Mouse (Mus musculus) Patski (cell line): ENCODE results near the gene Paqr7. TPM values are rescaled to one million over a fixed set of nuclear protein-coding genes. Genes with fewer than 3 reads are reported as not detected.

Experiments
- ATAC-seq: fragments of 100-300 bp; one replicate; pipeline ENCODE4 v1.8.0; 2021
- CTCF ChIA-PET: fragments of 350-600 bp; sonication (Branson Sonifier 250); formaldehyde crosslinking; loops from one replicate; lab custom pipeline; 2022; ENCODE audit warnings: inconsistent platforms; lab: Charles Lee
- POLR2A ChIA-PET: fragments of 350-600 bp; sonication (Branson Sonifier 250); formaldehyde crosslinking; loops from one replicate; lab custom pipeline; 2022; ENCODE audit warnings: antibody characterized with exemption, inconsistent platforms; lab: Charles Lee
- DNase-seq: peaks from one replicate; pipeline ENCODE4 v3.0.0-alpha.2; 2011; ENCODE audit warnings: low read depth, low spot score
- H3K27me3 ChIP-seq: fragments of 371-371 bp; one replicate; pipeline ENCODE4 v1.5.1; 2021
- CTCF ChIP-seq: fragments of 100-300 bp; IDR thresholded peaks from one replicate; pipeline ENCODE4 v1.5.1; 2021
- in situ Hi-C: fragments of 300-500 bp; cut with MboI; formaldehyde crosslinking; loops from 3 replicates; pipeline ENCODE4 v1.11.1; 2018; ENCODE audit warnings: low pct_unique_long_range_greater_than_20kb, mixed read lengths
- polyA plus RNA-seq: library from polyadenylated mRNA; unstranded; gene quantifications from one replicate; pipeline ENCODE4 v1.2.3, GENCODE M21; 2021

Paqr7 gene
- polyA plus RNA-seq, 1 experiment from 2014 or later: 4.3 TPM

- ATAC-seq: no peak
- H3K27me3 ChIP-seq: no peaks in the 10 kb centered on the region
- ChIA-PET CTCF (no interaction called here), POLR2A (no interaction called here)
- DNase-seq: no peak
- no peak for TF ChIP-seq CTCF
- in situ Hi-C loops: no loop called here
Measured at GRCm38 (mm10) chr4:134501095-134501494, 4.6 kb downstream of the Paqr7 start.

- no peak for TF ChIP-seq CTCF
- DNase-seq (no peak), ATAC-seq (no peak)
- no peaks in the 10 kb centered on the region for H3K27me3 ChIP-seq
- in situ Hi-C loops: no loop called here
- ChIA-PET CTCF (no interaction called here), POLR2A (no interaction called here)
Measured at GRCm38 (mm10) chr4:134503686-134504357, 7.3 kb downstream of the Paqr7 start.

DNA sequence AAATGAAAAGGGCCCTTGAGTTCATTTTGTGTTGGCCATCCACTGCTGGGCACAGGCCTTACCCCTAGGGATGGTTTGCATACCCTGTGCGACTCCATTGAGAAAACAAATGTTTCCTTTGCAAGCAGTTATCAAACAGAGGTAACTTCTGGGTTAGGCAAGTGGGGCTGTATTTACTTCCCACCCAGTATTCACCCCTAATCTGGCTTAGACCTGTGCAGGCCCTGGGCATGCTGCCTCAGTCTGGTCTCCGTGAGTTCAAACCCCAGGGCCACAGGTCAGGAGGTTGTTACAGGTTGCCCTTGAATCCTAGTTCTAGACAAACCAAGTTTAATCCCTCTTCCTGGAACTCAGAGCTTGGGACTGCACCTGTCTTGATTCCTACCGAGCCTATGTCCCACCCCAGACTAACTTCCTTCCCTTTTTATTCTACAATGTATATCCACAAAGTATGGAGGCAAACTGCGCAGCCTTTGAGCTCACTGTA, 8.8 kb downstream of the Paqr7 start:
- no peak for TF ChIP-seq CTCF
- H3K27me3 ChIP-seq: no peaks in the 10 kb centered on the region
- ChIA-PET CTCF (no interaction called here), POLR2A (no interaction called here)
- ATAC-seq (no peak), DNase-seq (no peak)
- in situ Hi-C loops: no loop called here

DNA sequence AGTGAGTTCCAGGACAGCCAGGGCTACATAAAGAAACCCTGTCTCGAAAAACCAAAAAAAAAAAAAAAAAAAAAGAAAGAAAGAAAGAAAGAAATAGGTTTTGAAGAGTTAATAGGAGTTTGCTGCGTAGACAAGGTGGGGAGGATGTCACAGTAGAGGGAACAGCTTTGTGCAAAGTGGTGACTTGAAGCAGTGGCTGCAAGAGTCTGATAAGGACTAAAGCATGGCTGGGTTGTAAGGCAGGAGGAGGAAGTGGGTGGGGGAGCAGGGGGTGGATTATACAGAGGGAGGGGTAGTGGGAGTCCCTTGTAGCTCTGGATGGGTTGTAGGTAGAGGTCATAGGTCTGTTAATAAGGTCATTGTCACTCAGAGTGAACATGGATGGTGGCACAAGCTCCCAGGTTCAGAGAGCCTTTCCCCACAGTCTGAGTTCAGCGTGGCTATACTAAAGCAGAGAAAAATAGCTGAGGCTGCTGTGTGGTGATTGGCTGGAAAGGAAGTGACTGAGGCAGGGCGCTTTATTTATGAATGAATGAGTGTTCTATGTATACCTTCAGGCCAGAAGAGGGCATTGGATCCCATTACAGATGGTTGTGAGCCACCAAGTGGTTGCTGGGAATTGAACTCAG, 9.6 kb downstream of the Paqr7 start:
- POLR2A ChIA-PET: no interaction called here
- no peak for ATAC-seq
- no peak for DNase-seq
- TF ChIP-seq CTCF: no peak
- in situ Hi-C loops: no loop called here
- H3K27me3 ChIP-seq: no peaks in the 10 kb centered on the region
- CTCF ChIA-PET: no interaction called here

DNA sequence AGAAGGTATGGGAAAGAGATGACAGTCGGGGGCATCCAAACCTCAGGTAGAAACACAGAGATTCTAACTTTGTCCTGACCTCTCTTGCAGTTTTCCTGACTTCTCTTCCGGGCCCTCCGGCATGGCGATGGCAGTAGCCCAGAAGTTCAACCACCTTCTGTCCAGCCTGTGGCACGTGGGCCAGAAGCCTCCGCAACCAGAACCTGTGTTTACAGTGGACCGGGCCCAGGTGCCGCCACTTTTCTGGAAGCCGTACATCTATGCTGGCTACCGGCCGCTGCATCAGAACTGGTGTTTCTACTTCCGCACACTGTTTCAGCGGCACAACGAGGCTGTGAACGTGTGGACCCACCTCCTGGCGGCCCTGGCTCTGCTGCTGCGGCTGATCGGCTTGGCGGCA, 10.2 kb downstream of the Paqr7 start:
- no peaks in the 10 kb centered on the region for H3K27me3 ChIP-seq
- CTCF ChIA-PET: no interaction called here
- in situ Hi-C loops: no loop called here
- no peak for ATAC-seq
- POLR2A ChIA-PET: no interaction called here
- no peak for TF ChIP-seq CTCF
- DNase-seq: no peak

DNA sequence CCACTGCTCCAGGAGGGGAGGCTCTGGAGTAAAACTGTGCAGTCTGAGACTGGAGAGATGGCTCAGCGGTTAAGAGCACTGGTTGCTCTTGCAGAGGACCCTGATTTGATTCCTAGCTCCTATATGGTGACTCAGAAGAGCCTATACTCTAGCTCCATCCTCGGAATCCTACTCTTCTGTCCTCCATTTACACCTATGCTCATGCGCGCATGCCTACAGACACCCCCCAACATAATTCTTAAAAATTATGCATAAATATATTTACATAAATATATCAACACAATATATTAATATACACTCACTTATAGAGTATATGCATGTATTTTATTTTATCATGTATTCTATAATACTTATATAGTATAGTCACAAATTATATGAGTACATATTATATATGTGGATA, 13.9 kb downstream of the Paqr7 start:
- no peaks in the 10 kb centered on the region for H3K27me3 ChIP-seq
- no peak for TF ChIP-seq CTCF
- ATAC-seq: no peak
- CTCF ChIA-PET: interaction anchor here (2.4 kb wide), 1 partner anchor 33 kb away, joined by 7 read pairs; no protein-coding TSS in a partner anchor
- in situ Hi-C loops: no loop called here
- POLR2A ChIA-PET: no interaction called here
- DNase-seq: no peak

DNA sequence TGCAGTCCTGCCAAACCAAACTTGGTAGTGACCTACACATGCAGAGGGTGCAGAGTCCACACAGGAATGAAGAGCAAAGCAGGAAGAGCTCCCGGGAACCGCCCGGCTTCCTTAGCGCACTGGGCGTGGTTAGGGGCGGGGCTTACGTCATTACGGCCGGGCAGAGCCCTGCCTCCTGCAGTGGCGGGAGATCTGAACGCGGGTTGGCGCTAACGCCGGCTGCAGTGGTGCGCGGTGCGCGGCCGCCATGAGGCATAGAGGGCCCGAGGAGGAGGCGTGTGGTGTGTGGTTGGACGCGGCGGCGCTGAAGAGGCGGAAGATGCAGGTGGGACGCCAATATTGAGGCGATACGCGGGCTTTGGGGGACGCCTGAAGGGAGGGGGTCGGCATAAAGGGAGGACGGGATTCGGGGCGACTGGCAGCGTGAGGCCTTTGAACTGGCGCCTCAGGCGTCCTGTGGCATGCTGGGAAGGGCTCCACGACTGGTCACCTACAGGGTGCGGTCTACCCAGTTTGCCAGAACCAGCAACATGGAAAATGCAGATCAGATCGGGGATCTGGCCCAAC, 14.4 kb downstream of the Paqr7 start, which contains the start of gene Aunip:
TSS of gene Aunip (plus strand) at position 155 of the 567 bp plus-strand sequence.
- peak; percentile 54 for ATAC-seq
- ChIA-PET POLR2A (no interaction called here), CTCF (interaction anchor here (0.8 to 2.4 kb wide), 2 partner anchors 16 to 33 kb away, joined by 3 to 7 read pairs; no protein-coding TSS in a partner anchor)
- no peak for TF ChIP-seq CTCF
- in situ Hi-C loops: no loop called here
- H3K27me3 ChIP-seq: no peaks in the 10 kb centered on the region
- DNase-seq: no peak

- ATAC-seq (no peak), DNase-seq (no peak)
- H3K27me3 ChIP-seq: no peaks in the 10 kb centered on the region
- ChIA-PET POLR2A (no interaction called here), CTCF (interaction anchor here (0.8 to 2.4 kb wide), 2 partner anchors 15 to 34 kb away, joined by 3 to 7 read pairs; no protein-coding TSS in a partner anchor)
- in situ Hi-C loops: no loop called here
- TF ChIP-seq CTCF: no peak
Measured at GRCm38 (mm10) chr4:134511730-134512129, 15.2 kb downstream of the Paqr7 start.

- in situ Hi-C loops: no loop called here
- ChIA-PET POLR2A (no interaction called here), CTCF (no interaction called here)
- ATAC-seq (no peak), DNase-seq (no peak)
- no peaks in the 10 kb centered on the region for H3K27me3 ChIP-seq
- TF ChIP-seq CTCF: no peak
Measured at GRCm38 (mm10) chr4:134512798-134513197, 16.3 kb downstream of the Paqr7 start.

DNA sequence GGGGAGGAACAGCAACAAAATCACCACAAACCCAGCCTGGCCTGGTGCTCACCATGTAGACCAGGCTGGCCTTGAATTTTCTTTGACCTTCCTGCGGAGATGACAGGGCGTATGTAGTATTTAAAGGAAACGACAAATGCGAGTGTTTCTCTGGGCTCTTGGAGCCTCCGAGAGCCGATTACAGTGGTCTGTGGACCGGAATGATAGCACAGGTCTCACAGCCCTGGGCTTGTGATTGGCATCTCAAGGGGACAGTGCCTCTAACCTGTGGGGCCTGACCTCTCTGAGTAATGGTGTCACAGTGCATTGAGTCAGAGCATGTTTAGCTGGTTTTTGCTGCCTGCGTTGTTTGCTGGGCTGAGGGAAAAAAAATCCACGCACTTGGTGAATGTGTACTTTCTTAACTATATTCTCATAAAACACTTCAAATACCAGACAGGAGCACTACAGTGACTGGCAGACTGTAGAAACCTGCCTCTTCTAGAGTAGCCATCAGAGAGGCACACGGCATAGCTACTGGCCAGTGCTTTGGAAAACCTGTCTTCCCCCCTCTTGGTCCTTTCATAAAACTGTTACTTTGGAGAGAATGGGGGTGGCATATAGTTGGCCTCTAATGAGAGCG, 17.9 kb downstream of the Paqr7 start:
- CTCF ChIA-PET: no interaction called here
- no peak for TF ChIP-seq CTCF
- no peaks in the 10 kb centered on the region for H3K27me3 ChIP-seq
- POLR2A ChIA-PET: no interaction called here
- DNase-seq (no peak), ATAC-seq (no peak)
- in situ Hi-C loops: no loop called here
